Mouse (Mus musculus) ES-Bruce4 (cell line): ENCODE measurements at regions not wholly inside any gene's neighbourhood (a gene's known extent, or its start where the extent isn't known, plus 50 kb on each side); places are given as distances from the start of the nearest gene placed in this dataset.

ENCODE experiments used
- CTCF ChIP-seq: IDR thresholded peaks from one replicate; pipeline ENCODE4 v1.8.1; 2011; ENCODE audit warnings: low read depth, low read length
- POLR2A ChIP-seq: IDR thresholded peaks from one replicate; pipeline ENCODE4 v1.8.1; 2011; ENCODE audit warnings: low read length; ENCODE audit not compliant: insufficient read depth

DNA sequence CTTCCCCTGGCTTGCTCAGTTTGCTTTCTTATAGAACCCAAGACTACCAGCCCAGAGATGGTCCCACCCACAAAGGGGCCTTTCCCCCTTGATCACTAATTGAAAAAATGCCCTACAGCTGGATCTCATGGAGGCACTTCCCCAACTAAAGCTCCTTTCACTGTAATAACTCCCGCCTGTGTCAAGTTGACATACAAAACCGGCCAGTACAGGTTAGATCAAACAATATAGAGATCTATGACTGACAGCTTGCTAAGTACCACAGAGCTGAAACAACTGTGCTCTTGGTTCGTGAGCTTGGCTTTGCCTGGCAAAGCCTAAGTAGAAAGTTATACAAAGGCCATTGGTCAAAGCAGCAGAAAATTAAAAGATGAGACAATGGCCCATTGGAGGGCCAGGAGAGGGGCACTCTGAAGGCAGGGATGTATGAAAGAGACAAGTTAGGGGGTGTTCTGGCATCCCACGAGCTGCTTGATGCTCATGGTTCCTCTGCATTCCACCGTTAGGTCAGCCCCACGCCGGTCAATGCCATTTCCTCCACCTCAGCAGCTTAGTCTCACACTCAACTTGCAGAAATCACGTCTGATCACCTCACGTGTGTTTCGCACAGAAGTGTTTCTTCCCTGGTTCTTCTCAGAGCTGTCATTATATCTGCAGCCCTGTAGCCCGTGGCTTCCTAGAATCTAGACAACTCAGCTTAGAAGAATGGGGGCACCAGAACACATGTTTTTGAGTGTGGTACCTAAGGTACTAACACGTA, 87.5 kb upstream of the Zfp648 start:
- TF ChIP-seq CTCF (no peak), POLR2A (no peak)
